Mouse (Mus musculus) gastrocnemius, adult 2 months (tissue): Measurements from ENCODE around the gene Fndc8. TPM values are rescaled to one million over a fixed set of nuclear protein-coding genes. Genes with fewer than 3 reads are reported as not detected.
A peak's percentile ranks its signal among the peaks of the same experiment; 100 is the strongest.

Experiments used
- DNase-seq: peaks from one replicate; pipeline ENCODE4 v3.0.0; 2022
- H3K27ac ChIP-seq: fragments of 200-600 bp; 2 replicates; pipeline ENCODE4 v1.8.1; 2022; ENCODE audit warnings: mild to moderate bottlenecking
- H3K4me3 ChIP-seq: fragments of 200-600 bp; 2 replicates; pipeline ENCODE4 v1.8.1; 2022; ENCODE audit warnings: mild to moderate bottlenecking, moderate library complexity
- CTCF ChIP-seq: fragments of 200-600 bp; IDR thresholded peaks from 2 replicates; pipeline ENCODE4 v1.8.1; 2022; ENCODE audit warnings: antibody characterized with exemption, mild to moderate bottlenecking, moderate library complexity
- intact Hi-C: fragments of 180-260 bp; cut with DNase I; formaldehyde crosslinking; loops from one replicate; pipeline ENCODE4 v1.15.1; 2025
- total RNA-seq, 2 experiments: library from RNA; stranded (reverse); gene quantifications; 2 replicates each; pipeline ENCODE4 v1.2.3; 2021

The Fndc8 gene
- total RNA-seq, 2 experiments from 2014 or later, result not detected

- peak overlapping the region; percentile 74 for H3K27ac ChIP-seq
- intact Hi-C loops, result no loop called here
- H3K4me3 ChIP-seq, result peak overlapping the region; percentile 72
- no peak for TF ChIP-seq CTCF
- no peak for DNase-seq
Measured at GRCm38 (mm10) chr11:82933186-82933585, 41.3 kb downstream of the Fndc8 start.

GRCm38 (mm10) chr11:82943336-82943735 is 51.4 kb downstream of the Fndc8 start:
- no peak overlapping the region for H3K4me3 ChIP-seq
- DNase-seq, result no peak
- no peak overlapping the region for H3K27ac ChIP-seq
- TF ChIP-seq CTCF, result no peak
- intact Hi-C loops, result no loop called here

GRCm38 (mm10) chr11:82945636-82946035 is 53.7 kb downstream of the Fndc8 start:
- H3K4me3 ChIP-seq, result no peak overlapping the region
- no peak for TF ChIP-seq CTCF
- peak overlapping the region; percentile 28; the same call in 1 of the 2 replicates for H3K27ac ChIP-seq
- no peak for DNase-seq
- intact Hi-C loops, result no loop called here

DNA sequence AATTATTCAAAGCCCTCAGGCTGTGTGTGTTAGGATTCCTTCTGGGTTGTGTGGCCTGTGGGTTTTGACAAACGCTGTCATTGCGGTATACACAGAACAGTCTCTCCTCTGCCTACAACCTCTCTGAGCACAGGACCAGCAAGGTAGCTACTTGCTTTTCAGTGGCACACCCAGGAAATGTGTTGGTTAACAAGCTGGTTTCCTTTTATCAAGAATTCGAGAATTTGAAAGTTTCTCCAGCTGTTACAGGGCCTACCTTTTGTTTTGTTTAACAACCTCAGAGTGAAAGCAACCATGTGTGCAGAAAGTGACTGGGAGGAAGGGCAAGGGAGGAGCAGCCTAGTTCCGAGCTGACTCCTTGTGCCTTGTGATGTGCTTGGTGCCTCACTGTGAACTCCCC is 55.5 kb downstream of the Fndc8 start:
- no peak for DNase-seq
- intact Hi-C loops, result no loop called here
- no peak for TF ChIP-seq CTCF
- Histone ChIP-seq H3K27ac (peak overlapping the region; percentile 81), H3K4me3 (no peak overlapping the region)

DNA sequence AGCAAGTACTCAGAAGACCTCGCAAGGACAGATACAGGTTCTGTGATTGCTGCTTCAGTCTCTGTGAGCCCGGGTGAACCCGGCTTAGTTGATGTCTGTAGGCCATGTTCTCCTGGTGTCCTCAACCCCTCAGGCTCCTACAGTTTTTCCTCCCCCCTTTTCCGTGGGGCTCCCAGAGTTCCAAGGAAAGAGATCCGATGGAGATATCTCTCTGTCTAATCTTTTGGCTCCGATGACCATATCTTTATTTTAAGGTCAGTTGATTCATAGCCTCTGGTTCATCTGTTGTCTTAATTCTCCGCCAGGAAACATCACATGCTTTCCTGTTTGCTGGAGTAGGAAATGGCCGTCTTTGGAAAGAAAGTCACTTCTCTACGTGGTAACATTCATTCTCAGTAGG is 57.1 kb downstream of the Fndc8 start:
- H3K27ac ChIP-seq, result peak overlapping the region; percentile 93
- intact Hi-C loops, result no loop called here
- no peak for DNase-seq
- H3K4me3 ChIP-seq, result peak overlapping the region; percentile 54
- TF ChIP-seq CTCF, result no peak

Other genes starting within 250 kb of the Fndc8 start
- gene Cct6b, start 127.8 kb upstream of the Fndc8 start, total RNA-seq, result under 1 TPM; 0.18 to 0.20 TPM
- 10 to 100 TPM; 15.9 to 16.8 TPM for gene Zfp830, start 127.8 kb upstream of the Fndc8 start, total RNA-seq
- gene Lig3, start 111.0 kb upstream of the Fndc8 start, total RNA-seq, result 10 to 100 TPM; 21.4 to 22.7 TPM
- gene Rffl, start 20.9 kb upstream of the Fndc8 start, total RNA-seq, result 10 to 100 TPM in 1 of 2 experiments, 1 to 10 TPM in 1; 6.5 to 10.1 TPM
- 1 to 10 TPM; 2.7 to 3.6 TPM for gene Rad51d, start 1.5 kb upstream of the Fndc8 start, total RNA-seq
- 10 to 100 TPM; 11.4 to 15.1 TPM for gene Nle1, start 16.3 kb downstream of the Fndc8 start, total RNA-seq
- 100 to 1,000 TPM; 169 to 206 TPM for gene Unc45b, start 18.4 kb downstream of the Fndc8 start, total RNA-seq
- 10 to 100 TPM; 12.2 to 24.1 TPM for gene Slfn5, start 59.2 kb downstream of the Fndc8 start, total RNA-seq
- gene Slfn9, start 99.7 kb downstream of the Fndc8 start, total RNA-seq, result under 1 TPM; 0.13 to 0.28 TPM
- gene Slfn8, start 128.7 kb downstream of the Fndc8 start, total RNA-seq, result under 1 TPM; 0.08 to 0.13 TPM
- 1 to 10 TPM in 1 of 2 experiments, under 1 TPM in 1; 0.48 to 1.1 TPM for gene Slfn2, start 173.0 kb downstream of the Fndc8 start, total RNA-seq
- not detected for gene Slfn1, start 224.7 kb downstream of the Fndc8 start, total RNA-seq